Mouse (Mus musculus) adrenal gland, adult 2 months (tissue): ENCODE measurements around the gene Fam3a. TPM values are rescaled to one million over a fixed set of nuclear protein-coding genes. Genes with fewer than 3 reads are reported as not detected.
A peak's percentile ranks its signal among the peaks of the same experiment; 100 is the strongest.
"Not testable (repeated sequence)": the region's sequence is repeated elsewhere in the genome, so short reads cannot be mapped to it uniquely, and the experiment has no call there.

Experiments used
- DNase-seq: peaks from one replicate; pipeline ENCODE4 v3.0.0; 2021
- long read RNA-seq: library from polyadenylated mRNA; stranded (forward); transcript quantifications from one replicate; pipeline ENCODE4 v2.0.0, GENCODE M21; 2021
- polyA plus RNA-seq: library from polyadenylated mRNA; depleted of rRNA; stranded (reverse); fragments of >200 nt; gene quantifications from 2 replicates; pipeline ENCODE4 v1.2.3, GENCODE M21; 2012; rRNA removed
- total RNA-seq, 2 experiments: library from RNA; stranded (reverse); gene quantifications; 2 replicates each; pipeline ENCODE4 v1.2.3; 2021

Fam3a gene
- 10 to 100 TPM; 25.1 to 36.6 TPM for total RNA-seq
- polyA plus RNA-seq, result 48.8 and 51.3 TPM in 2 replicates
- long read RNA-seq, transcript Fam3a-206 (9 exons, 1,899 nt), result major isoform, 25 of 38 reads
- long read RNA-seq, partial matches to known transcripts, result 3 of 38 reads
- long read RNA-seq, other reads (novel, unspliced or antisense), result 9 of 38 reads

GRCm38 (mm10) chrX:74392535-74393443 is at the start of gene Fam3a, which contains the start of gene Ikbkg:
Gene Fam3a, minus strand, starts transcription at chrX:74393272.
Gene Ikbkg, plus strand, starts transcription at chrX:74393290.
- peak; percentile 91 for DNase-seq

GRCm38 (mm10) chrX:74429290-74429821 is 36.3 kb upstream of the Fam3a start:
- peak; percentile 80 for DNase-seq

- DNase-seq, result peak; percentile 92
These were observed 35.8 kb upstream of the Fam3a start, which contains the start of gene G6pdx for GRCm38 (mm10) chrX:74428826-74429276. Gene G6pdx, minus strand, starts transcription at chrX:74429194.

GRCm38 (mm10) chrX:74428146-74428825 is 35.2 kb upstream of the Fam3a start:
- no peak for DNase-seq

GRCm38 (mm10) chrX:74427116-74427515 is 34.0 kb upstream of the Fam3a start:
- DNase-seq, result no peak

GRCm38 (mm10) chrX:74426256-74426655 is 33.2 kb upstream of the Fam3a start:
- no peak for DNase-seq

GRCm38 (mm10) chrX:74425195-74425594 is 32.1 kb upstream of the Fam3a start:
- peak; percentile 91 for DNase-seq

GRCm38 (mm10) chrX:74424443-74424842 is 31.4 kb upstream of the Fam3a start:
- peak; percentile 58 for DNase-seq

GRCm38 (mm10) chrX:74413377-74413776 is 20.3 kb upstream of the Fam3a start:
- peak; percentile 66 for DNase-seq

GRCm38 (mm10) chrX:74408340-74408739 is 15.3 kb upstream of the Fam3a start:
- DNase-seq, result no peak

- peak; percentile 41 for DNase-seq
These were observed 7.1 kb upstream of the Fam3a start for GRCm38 (mm10) chrX:74400136-74400535.

- DNase-seq, result no peak
These were observed 4.9 kb downstream of the Fam3a start for GRCm38 (mm10) chrX:74388153-74388552.

- no peak for DNase-seq
These were observed 8.6 kb downstream of the Fam3a start for GRCm38 (mm10) chrX:74384451-74384850.

- peak; percentile 93 for DNase-seq
These were observed 20.1 kb downstream of the Fam3a start, which contains the start of the genes Ubl4a and Slc10a3 for GRCm38 (mm10) chrX:74372888-74373549. Gene Ubl4a, minus strand, starts transcription at chrX:74373218. Gene Slc10a3, minus strand, starts transcription at chrX:74373349.

GRCm38 (mm10) chrX:74368209-74368909 is 24.7 kb downstream of the Fam3a start:
- peak; percentile 87 for DNase-seq

- DNase-seq, result no peak
These were observed 25.6 kb downstream of the Fam3a start for GRCm38 (mm10) chrX:74367512-74367911.

- no peak for DNase-seq
These were observed 33.9 kb downstream of the Fam3a start for GRCm38 (mm10) chrX:74359171-74359570.

- not testable (repeated sequence) for DNase-seq
These were observed 36.0 kb downstream of the Fam3a start for GRCm38 (mm10) chrX:74357069-74357468.

- peak; percentile 86 for DNase-seq
These were observed 39.7 kb downstream of the Fam3a start, which contains the start of gene Lage3 for GRCm38 (mm10) chrX:74353467-74353770. Gene Lage3, minus strand, starts transcription at chrX:74353618.

- no peak for DNase-seq
These were observed 40.2 kb downstream of the Fam3a start for GRCm38 (mm10) chrX:74352645-74353466.
